Mouse (Mus musculus) adrenal gland, adult 10 weeks (tissue): ENCODE measurements around the gene Btbd35f30. TPM values are rescaled to one million over a fixed set of nuclear protein-coding genes. Genes with fewer than 3 reads are reported as not detected.

ENCODE experiments used
- polyA plus RNA-seq: library from polyadenylated mRNA; stranded (reverse); fragments of 350-450 nt; fragmentation: Illumina TruSeq; extraction: RNeasy Lipid Tissue Mini Kit (QIAGEN cat#74804); gene quantifications from one replicate; pipeline ENCODE4 v1.2.3, GENCODE M21; 2014; ENCODE audit warnings: low read depth, low replicate concordance

Btbd35f30 gene
- polyA plus RNA-seq: not detected

GRCm38 (mm10) chrX:32894325-32894724 is at the start of gene Btbd35f30:
Gene Btbd35f30 (plus strand): TSS chrX:32894625.

GRCm38 (mm10) chrX:32941468-32941867 is 47.0 kb downstream of the Btbd35f30 start, which contains the start of gene Gm21789:
Gene Gm21789 (plus strand): TSS chrX:32941768.

Other genes starting within 250 kb of the Btbd35f30 start
- not detected for gene Gm5926, start 243.9 kb upstream of the Btbd35f30 start, polyA plus RNA-seq
- gene Btbd35f21, start 168.5 kb upstream of the Btbd35f30 start, polyA plus RNA-seq: not detected
- not detected for gene Gm21789, start 47.1 kb downstream of the Btbd35f30 start, polyA plus RNA-seq
- not detected for gene Btbd35f5, start 79.3 kb downstream of the Btbd35f30 start, polyA plus RNA-seq